Mouse (Mus musculus): ENCODE results near the gene Rab3il1. TPM values are rescaled to one million over a fixed set of nuclear protein-coding genes. Genes with fewer than 3 reads are reported as not detected.

Rab3il1 gene
- total and polyA plus RNA-seq, 3 experiments: 1.0 to 1.4 TPM; not detected in 1

- peak; percentile 92 for DNase-seq (ENCODE audit: low read depth, low spot score)
- peak overlapping the region; percentile 6 to 7; a peak in 1 of 4 replicates for H3K4me3 ChIP-seq (ENCODE audit: control insufficient read depth in 1 of 2, insufficient read depth in 1 of 2, low read depth in 2 of 2, low read length in 2 of 2)
- no peaks in the 10 kb centered on the region for H3K9me3 ChIP-seq (replicated peaks; ENCODE audit: insufficient read depth, low read length)
- TF ChIP-seq MAZ (IDR thresholded peaks at IDR 0.05; ENCODE audit: low read depth, low read length) (peak; percentile 85), MYC (IDR thresholded peaks at IDR 0.05; ENCODE audit: low read depth, low read length) (no peak), MAX (IDR thresholded peaks at IDR 0.05; ENCODE audit: low read length) (peak; percentile 66), TCF12 (IDR thresholded peaks at IDR 0.05; ENCODE audit: low read depth, low read length) (peak; percentile 68), NRF1 (IDR thresholded peaks at IDR 0.05; ENCODE audit: insufficient read depth, low read depth, low read length, poor library complexity, severe bottlenecking) (no peak), BHLHE40 (IDR thresholded peaks at IDR 0.05; ENCODE audit: borderline replicate concordance, low read depth, low read length) (peak; percentile 62; the same call in 1 of the 2 replicates), MXI1 (IDR thresholded peaks at IDR 0.05; ENCODE audit: low read depth, low read length) (peak; percentile 48; the same call in 1 of the 2 replicates), ELF1 (IDR thresholded peaks at IDR 0.05; ENCODE audit: low read depth, low read length) (0 out of 2 replicates have a peak, but pooled peaks have one; percentile 3), KAT2A (conservative IDR thresholded peaks at IDR 0.05; ENCODE audit: low read depth, low read length) (no peak), GATA1 (IDR thresholded peaks at IDR 0.05; ENCODE audit: low read depth, low read length) (no peak; the same call in 1 of the 2 replicates), USF2 (IDR thresholded peaks at IDR 0.05; ENCODE audit: borderline replicate concordance in 1 of 2, insufficient read depth in 1 of 2, low read depth in 1 of 2, low read length in 2 of 2) (0 out of 4 replicates have a peak, but pooled peaks of 1 of the 2 experiments have one; percentile 21), ETS1 (IDR thresholded peaks at IDR 0.05; ENCODE audit: low read depth, low read length) (peak; percentile 92), POLR2AphosphoS5 (IDR thresholded peaks at IDR 0.05; ENCODE audit: borderline replicate concordance, low read depth, low read length) (no peak), EP300 (IDR thresholded peaks at IDR 0.05; ENCODE audit: low read depth in 1 of 2, low read length in 2 of 2) (peak; percentile 81 to 92), SIN3A (IDR thresholded peaks at IDR 0.05; ENCODE audit: low read length) (peak; percentile 78; the same call in 1 of the 2 replicates), RAD21 (IDR thresholded peaks at IDR 0.05; ENCODE audit: low read depth, low read length) (no peak), CTCF (IDR thresholded peaks at IDR 0.05 in 2 of 3, conservative IDR thresholded peaks at IDR 0.05 in 1 of 3; ENCODE audit: control insufficient read depth in 1 of 3, insufficient read depth in 1 of 3, low read depth in 2 of 3, low read length in 3 of 3, poor library complexity in 1 of 3, severe bottlenecking in 1 of 3) (no peak), MYB (IDR thresholded peaks at IDR 0.05; ENCODE audit: low read depth, low read length) (peak; percentile 35; the same call in 1 of the 2 replicates), GABPA (IDR thresholded peaks at IDR 0.05; ENCODE audit: low read depth, low read length) (peak; percentile 99), MAFK (IDR thresholded peaks at IDR 0.05; ENCODE audit: borderline replicate concordance, low read depth, low read length) (peak; percentile 94), ZNF384 (IDR thresholded peaks at IDR 0.05; ENCODE audit: low read depth, low read length) (no peak), JUND (IDR thresholded peaks at IDR 0.05; ENCODE audit: low read depth, low read length) (no peak), NELFE (IDR thresholded peaks at IDR 0.05; ENCODE audit: low read depth, low read length) (no peak; the same call in 1 of the 2 replicates), CHD1 (IDR thresholded peaks at IDR 0.05; ENCODE audit: low read depth, low read length) (no peak), TAL1 (IDR thresholded peaks at IDR 0.05; ENCODE audit: low read length) (peak; percentile 25; the same call in 1 of the 2 replicates), CHD2 (IDR thresholded peaks at IDR 0.05; ENCODE audit: low read length) (peak; percentile 37; the same call in 1 of the 2 replicates), E2F4 (IDR thresholded peaks at IDR 0.05; ENCODE audit: borderline replicate concordance, low read depth, low read length) (no peak), UBTF (IDR thresholded peaks at IDR 0.05; ENCODE audit: borderline replicate concordance, insufficient read depth, low read depth, low read length) (no peak), POLR2AphosphoS2 (IDR thresholded peaks at IDR 0.05; ENCODE audit: low read length) (no peak), USF1 (IDR thresholded peaks at IDR 0.05; ENCODE audit: low read depth, low read length) (peak; percentile 73; the same call in 1 of the 2 replicates), ZMIZ1 (IDR thresholded peaks at IDR 0.05; ENCODE audit: low read depth, low read length) (no peak), POLR2A (IDR thresholded peaks at IDR 0.05; ENCODE audit: control insufficient read depth in 1 of 2, insufficient read depth in 1 of 2, low read depth in 1 of 2, low read length in 2 of 2, poor library complexity in 1 of 2) (no peak), HCFC1 (IDR thresholded peaks at IDR 0.05; ENCODE audit: low read depth, low read length) (0 out of 2 replicates have a peak, but pooled peaks have one; percentile 40), ZKSCAN1 (IDR thresholded peaks at IDR 0.05; ENCODE audit: low read depth, low read length) (no peak), RCOR1 (IDR thresholded peaks at IDR 0.05; ENCODE audit: low read depth, low read length) (0 out of 2 replicates have a peak, but pooled peaks have one; percentile 51), SMC3 (IDR thresholded peaks at IDR 0.05; ENCODE audit: low read depth, low read length) (0 out of 2 replicates have a peak, but pooled peaks have one; percentile 8)
Observed at GRCm38 (mm10) chr19:9978431-9978951, 23.0 kb upstream of the Rab3il1 start.

More at GRCm38 (mm10) chr19:9978431-9978951, 23.0 kb upstream of the Rab3il1 start:
- H3K27me3 ChIP-seq (ENCODE audit: control insufficient read depth in 1 of 2, insufficient read depth in 2 of 2, low read length in 2 of 2): no peaks in the 10 kb centered on the region
- peaks cover 14% of the 10 kb centered on the region for H3K79me2 ChIP-seq (ENCODE audit: control insufficient read depth, insufficient read depth, low read length, poor library complexity)
- peak overlapping the region; percentile 49 for H3K9ac ChIP-seq (ENCODE audit: control insufficient read depth, low read depth, low read length, poor library complexity, severe bottlenecking)
- H3K36me3 ChIP-seq (ENCODE audit: control insufficient read depth in 1 of 2, insufficient read depth in 2 of 2, low read length in 2 of 2): peaks cover under 1 to 41% of the 10 kb centered on the region in 2 experiments
- peak overlapping the region; percentile 90 for H3K27ac ChIP-seq (ENCODE audit: control insufficient read depth, low read depth, low read length)
- H3K4me1 ChIP-seq (ENCODE audit: control insufficient read depth in 1 of 2, insufficient read depth in 2 of 2, low read length in 2 of 2): peaks cover 41 to 43% of the 10 kb centered on the region in 2 experiments

Data from MEL (cell line).